Mouse (Mus musculus): Measurements from ENCODE around the gene Arhgef3.
"Not testable (repeated sequence)": the region's sequence is repeated elsewhere in the genome, so short reads cannot be mapped to it uniquely, and the experiment has no call there.

The Arhgef3 gene

DNA sequence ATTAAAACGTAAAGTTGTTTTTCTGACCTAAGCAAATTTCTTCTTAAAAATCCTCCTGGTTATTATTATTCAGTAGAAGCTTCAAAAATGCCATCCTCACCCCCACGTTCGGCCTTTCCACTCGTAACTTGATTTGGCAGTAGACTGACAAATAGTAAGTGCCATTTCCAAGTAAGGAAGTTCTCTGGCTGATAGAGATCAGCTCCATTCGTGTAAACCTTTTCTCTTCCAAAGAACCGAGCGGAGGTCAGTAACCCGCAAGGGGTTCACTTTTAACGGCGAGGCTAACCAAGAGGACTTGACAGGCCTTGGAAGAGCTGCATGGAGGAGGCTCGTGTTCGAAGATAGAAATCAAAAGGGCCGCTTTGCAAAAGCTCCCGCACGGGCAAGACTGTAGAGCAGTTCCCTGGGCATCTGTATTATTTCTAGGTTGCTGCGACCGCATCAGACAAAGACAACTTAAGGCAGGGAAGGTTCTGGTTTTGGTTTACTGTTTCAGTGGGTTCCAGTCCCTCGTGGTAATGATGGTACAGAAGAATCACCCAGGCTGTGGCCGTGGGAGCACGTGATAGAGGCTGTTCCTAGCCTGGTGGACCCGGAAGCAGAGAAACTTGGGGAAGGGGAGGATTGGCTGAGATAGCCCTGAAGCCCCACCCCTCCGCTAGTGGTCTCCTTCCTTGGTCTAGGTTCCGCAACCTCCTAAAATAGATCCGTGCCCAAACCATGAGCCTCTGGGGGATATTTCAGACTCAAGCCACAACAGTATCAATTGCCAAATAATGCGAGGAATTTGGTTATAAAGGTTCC lies 117.5 kb downstream of the Arhgef3 start:
- DNase-seq (ENCODE audit: low spot score) = no peak

DNA sequence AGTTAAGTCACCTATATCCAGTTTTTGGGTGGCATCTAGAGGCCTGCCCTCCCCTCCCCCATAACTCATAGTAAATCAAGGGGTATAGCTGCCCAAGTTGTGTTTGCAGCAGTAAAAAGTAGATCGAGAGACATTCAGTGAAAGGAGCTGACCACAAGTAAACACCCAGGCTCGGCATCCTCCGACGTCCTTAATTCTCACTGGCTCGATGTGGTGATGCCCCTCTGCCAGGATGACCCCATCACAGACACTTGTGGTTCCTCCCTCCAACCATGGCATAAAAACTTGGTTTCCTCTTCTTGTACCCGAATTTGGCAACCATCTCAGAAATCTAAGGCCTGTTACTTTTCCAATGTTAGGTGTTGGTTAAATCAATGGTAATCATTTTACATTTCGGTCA lies 118.4 kb downstream of the Arhgef3 start:
- DNase-seq (ENCODE audit: low spot score) = no peak

DNA sequence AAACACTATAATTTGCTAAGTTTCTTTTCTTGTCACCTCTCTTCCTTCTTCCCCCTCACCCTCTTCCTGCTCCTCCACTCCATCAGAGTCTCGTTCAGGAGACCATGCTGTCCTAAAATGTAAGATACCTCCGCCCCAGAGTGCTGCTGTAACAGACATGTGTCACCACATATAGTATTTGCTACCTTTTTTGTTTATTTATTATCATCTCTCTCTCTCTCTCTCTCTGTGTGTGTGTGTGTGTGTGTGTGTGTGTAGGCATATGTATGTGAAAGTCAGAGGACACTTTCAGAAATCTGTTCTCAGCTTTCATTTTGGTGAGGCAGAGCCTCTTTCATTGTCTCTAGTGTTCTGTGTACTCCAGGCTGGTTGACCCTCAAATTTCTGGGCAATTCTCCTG lies 119.0 kb downstream of the Arhgef3 start:
- DNase-seq (ENCODE audit: low spot score) = no peak

DNA sequence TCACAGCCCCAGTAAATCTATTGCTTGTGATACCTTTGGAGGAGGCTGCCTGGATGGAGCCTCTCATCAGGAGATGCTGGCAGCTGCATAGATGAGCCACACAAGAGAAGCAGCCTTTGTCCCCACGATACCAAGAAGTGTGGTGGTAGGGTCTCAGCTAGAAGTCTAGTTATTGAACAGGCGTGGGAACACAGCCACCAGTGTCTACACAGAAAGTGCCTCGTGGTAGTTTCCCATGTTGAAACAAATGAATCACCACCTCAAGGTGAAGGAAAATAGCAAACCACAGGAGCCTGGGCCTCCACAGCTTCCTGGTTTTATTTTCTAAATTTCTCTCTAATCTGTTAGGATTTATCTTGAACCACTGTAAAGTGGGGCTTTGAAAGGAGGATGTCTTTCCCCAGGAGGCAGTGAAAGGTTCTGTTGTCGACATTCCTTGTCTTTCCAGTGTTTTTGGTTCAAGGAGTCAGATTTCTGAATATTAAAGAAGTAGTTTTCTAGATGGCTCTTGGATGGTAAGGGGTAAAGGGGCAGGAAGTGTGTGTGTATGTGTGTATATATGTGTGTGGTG lies 119.7 kb downstream of the Arhgef3 start:
- DNase-seq (ENCODE audit: low spot score) = no peak

DNA sequence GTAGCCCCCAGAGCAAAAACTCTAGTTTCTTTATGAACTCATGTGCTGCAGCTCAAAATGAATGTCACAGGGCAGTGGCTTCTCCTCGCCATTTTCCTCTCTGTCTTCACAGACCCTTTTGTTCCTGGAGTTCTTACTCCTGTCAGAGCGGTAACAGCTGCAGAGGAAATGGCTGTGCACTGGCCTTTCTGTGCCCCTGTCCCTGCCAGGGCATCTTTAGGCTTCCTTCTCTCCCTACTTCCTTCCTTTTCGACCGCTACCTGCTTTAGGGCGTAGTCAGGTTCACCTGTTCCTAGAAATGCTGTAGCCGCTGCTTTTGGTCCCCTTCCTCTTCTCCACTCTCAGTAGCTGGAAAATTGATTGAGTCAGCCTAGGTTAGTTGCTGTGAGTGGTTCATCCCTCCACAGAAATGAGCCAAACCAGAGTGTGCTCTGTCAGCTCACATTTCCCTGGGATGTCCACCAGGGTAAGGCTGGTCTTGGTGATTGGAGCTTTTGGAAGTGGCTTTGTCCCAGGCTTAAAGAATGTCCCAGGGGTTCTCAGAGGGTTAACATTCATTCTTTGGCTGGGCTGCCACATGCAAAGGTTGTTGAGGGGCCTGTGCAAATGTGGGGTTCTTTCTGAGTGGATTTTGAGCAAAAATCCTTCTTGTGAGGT lies 121.3 kb downstream of the Arhgef3 start:
- peak; percentile 16 for DNase-seq (ENCODE audit: low spot score)

DNA sequence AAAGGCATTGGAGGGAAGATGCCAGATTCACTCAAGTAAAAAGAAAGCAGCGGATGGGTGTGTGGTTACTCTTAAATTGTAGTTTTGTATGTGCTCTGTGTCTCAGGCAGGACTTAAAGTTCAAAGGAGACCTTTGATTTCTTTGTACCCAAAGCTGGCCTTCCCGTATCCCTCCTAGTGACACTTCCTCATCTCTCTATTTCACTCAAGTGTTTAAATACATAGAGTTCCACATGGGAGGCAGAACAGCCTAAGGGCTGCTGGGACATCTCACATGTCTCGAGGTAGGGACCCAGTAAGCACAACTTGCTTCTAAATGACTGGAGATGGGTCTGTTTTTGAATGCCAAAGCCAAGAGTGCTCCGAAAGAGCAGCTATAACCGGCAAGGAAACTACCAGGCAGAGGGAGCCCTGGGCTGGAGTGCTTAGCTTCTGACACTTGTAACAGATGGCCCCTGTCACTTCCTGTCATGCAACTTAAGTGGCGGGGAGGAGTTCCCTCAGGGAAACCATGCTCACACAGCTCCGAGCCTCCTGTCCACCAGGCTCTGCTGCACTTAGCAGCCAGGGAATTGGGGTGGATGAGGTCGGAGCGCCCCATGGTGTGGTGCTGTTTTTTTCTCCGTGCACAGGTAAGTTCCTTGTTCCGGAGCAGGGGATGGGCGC lies 123.0 kb downstream of the Arhgef3 start:
- DNase-seq (ENCODE audit: low spot score) = peak; percentile 72

DNA sequence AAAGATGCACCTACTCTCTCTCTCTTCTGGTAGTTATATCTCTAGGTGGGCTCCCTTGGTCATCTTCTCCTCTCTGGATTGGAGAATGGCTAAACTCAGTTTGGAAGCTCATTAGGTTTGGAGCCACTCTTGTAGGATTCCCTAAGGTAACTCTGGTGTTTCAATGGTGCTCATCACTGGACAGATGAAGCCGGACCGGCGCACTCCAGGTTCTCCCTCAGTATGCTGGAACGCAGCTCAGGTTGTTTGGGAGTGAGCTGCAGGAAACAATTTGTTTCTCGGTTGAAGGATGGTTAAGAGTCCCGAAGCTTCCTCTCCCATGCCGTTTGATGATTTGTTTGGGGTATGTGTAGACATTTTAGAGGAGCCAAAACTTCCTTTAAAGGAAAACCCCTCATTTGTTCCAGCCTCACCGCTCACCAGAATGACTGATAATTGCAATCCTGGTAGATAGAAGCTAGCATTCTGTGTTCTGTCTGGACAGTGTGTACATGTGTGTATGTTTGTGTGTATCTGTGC lies 124.0 kb downstream of the Arhgef3 start:
- no peak for DNase-seq (ENCODE audit: low spot score)

DNA sequence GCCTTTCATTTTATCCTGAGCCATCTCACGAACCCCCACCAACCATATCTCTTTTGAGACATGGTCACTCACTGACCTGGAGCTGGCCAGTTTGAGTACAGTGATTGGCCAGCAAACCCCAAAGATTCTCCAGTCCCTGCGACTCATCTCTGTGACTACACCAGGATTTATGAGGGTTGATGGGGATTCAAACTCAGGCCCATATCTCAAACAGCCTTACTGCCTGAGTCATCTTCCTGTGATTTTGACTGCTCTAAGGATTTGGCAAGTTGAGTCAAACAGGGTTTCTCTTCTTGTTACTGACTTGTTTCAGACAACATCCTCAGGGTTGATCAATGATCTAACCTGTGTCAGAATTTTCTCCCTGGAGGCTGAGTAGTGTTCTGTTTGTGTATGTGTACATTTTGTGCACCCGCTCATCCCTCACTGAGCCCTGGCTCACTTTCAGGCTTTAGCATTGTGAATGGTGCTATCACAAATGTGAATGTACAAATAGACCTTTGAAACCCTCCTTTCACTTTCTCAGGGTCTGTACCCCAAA lies 124.9 kb downstream of the Arhgef3 start:
- no peak for DNase-seq (ENCODE audit: low spot score)

DNA sequence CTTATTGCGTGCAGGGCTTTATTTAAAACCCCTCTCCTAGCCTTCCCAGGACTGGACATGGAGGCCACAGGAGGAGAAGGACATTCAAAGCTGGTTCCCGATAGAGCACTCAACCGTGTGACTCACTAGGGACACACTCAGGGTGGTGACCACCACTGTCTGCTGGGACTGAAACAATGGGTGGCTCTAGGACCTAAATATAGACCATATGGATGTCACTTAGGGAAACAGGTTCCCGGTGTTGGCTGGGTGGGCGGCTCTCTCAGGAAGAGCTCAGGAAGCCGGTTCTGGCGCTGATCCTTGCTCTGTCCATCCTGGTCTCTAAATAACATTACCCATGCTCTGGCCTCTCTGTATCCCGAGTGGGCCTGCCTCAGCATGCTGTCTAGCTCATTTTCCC lies 127.6 kb downstream of the Arhgef3 start:
- DNase-seq (ENCODE audit: low spot score) = no peak

DNA sequence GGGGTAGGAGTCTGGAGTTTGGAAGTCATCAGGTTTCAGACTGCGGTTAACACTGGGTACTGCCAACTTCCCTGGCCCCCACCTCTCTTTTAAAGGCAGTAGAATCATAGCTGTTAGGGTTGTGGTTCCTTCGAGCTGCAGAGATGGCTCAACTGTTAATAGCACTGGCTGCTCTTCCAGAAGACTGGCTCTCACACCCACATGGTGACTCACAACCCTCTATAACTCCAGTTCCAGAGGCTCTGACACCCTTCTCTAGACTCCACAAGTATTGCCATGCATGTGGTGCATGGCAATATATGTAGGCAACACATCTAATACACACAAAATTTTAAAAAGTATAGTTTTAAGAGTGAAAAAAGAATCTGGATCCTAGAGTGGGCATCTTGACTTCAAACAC lies 128.1 kb downstream of the Arhgef3 start:
- DNase-seq (ENCODE audit: low spot score) = no peak

DNA sequence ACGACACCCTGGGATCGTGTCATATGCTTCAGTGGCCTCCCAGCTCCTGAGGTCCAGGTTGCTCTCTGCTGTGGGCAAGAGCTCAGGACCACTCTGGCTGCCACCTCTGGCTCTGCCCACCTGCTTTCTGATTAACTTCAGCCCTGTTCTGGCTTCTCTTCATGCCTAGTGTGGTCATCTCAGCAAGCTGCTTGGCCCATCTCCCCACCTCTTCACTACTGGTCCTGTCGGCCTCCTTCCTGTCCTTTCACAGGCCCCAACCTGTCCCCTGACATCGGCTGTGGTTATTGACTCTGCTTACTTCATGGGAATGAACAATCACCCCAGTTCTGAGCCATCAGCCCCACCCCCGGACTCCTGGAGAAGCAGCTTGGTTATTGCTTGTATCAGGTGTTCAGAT lies 128.9 kb downstream of the Arhgef3 start:
- no peak for DNase-seq (ENCODE audit: low spot score)

DNA sequence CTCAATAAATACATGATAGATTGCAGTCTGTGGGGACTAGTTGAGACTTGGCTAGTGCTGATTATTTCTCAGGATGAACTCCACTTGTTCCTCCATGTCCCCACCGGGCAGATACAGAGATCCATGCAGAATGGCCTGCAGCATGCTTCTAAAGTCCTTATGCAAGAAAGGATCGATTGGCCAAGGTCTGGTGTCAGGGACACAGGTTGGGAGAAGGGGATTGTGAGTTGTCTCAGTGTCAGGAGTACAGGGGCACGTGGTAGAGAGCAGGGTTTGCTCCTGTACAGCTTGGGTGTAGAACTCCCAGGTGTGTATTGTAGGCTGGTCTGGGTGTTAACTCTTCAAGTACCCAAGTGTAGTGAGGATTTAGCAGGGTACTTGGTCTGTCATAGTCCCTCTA lies 130.2 kb downstream of the Arhgef3 start:
- DNase-seq (ENCODE audit: low spot score) = no peak

DNA sequence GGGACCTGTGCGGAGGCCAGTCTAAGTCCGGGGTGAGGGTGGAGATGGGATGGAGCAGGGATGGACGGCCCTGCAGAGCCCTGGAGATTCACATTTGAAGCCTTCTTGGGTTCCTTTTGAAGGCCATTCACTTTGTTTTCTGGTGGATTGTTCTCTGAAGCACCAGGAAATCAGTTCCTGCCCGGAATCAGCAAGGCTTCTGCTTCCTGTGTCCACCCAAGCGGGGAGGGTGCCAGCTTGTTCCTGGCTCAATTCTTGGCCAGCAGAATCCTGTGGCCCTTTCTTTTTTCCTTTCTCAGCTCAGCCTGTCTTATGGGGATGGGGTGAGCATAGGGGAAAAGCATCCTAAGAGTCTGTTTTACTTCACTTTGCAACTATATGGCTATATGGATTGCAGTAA lies 131.7 kb downstream of the Arhgef3 start:
- DNase-seq (ENCODE audit: low spot score) = no peak

DNA sequence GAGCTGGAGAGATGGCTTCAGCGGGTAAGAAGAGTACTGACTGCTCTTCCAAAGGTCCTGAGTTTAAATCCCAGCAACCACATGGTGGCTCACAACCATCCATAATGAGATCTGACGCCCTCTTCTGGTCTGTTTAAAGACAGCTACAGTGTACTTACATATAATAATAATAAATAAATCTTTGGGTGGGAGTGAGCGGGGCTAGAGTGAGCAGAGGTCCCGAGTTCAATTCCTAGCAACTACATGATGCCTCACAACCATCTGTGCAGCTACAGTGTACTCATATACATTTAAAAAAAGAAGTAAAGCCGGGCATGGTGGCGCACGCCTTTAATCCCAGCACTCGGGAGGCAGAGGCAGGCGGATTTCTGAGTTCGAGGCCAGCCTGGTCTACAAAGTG lies 132.2 kb downstream of the Arhgef3 start:
- not testable (repeated sequence) for DNase-seq (ENCODE audit: low spot score)

DNA sequence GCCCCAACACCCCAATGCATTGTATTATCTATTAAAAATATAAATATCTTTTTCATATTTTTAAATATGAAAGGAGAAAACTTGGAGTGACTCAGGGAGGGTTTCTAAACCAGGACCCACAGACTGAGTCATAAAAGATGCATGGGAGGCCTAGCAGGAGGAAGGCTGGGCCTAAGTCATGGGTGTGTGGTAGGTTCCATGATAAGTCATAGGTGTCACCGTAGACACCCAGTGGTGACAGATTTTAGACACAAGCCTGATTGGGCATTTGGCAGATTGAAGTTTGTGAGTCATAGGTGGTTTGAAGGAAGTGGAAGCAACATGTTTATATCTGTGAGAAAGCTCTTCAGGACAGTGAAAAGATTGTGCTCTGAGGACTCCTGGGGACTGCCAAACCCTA lies 134.4 kb downstream of the Arhgef3 start:
- DNase-seq (ENCODE audit: low spot score) = no peak

DNA sequence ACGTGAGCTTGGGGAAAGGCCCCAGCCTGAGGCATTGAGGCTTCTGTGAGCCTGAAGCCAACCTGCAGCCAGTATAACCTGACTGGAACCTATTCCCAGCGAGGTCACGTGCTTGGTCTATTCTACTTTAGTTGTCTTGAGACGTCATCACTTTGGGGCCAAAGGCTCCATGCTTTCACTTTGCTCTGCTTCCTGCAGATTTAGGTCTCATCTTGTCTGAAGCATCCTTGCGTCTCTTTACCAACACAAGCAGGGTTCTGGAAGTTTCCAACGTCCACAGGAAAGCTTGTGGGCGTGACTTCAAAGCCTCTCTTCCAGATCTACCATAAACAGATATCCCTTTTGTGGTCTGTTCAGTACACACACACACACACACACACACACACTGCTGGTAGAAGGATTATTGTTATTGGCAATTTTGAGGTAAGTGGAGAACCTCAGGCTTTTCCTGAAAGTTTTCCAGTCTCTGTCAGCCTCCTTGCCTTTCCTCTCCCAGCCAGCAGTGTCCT lies 135.6 kb downstream of the Arhgef3 start:
- DNase-seq (ENCODE audit: low spot score) = no peak

DNA sequence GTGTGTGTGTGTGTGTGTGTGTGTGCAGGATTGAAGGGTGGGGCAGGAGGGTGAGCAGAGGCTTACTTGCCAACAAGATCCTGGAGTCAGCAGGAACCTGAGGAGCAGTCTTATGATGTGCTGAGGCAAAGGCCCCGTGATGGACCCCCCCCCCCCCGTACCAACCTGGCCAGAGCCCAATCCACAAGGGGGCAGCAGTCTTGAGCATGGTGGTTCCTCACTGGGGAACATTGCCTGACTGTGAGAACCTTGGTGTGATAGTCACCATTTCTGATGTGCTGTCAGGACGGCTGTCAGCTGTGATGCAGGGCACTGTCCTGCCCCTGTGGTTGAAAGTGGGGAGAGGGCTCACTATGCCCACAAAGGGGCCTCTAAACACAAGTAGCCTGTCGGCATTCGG lies 138.7 kb downstream of the Arhgef3 start:
- no peak for DNase-seq (ENCODE audit: low spot score)

DNA sequence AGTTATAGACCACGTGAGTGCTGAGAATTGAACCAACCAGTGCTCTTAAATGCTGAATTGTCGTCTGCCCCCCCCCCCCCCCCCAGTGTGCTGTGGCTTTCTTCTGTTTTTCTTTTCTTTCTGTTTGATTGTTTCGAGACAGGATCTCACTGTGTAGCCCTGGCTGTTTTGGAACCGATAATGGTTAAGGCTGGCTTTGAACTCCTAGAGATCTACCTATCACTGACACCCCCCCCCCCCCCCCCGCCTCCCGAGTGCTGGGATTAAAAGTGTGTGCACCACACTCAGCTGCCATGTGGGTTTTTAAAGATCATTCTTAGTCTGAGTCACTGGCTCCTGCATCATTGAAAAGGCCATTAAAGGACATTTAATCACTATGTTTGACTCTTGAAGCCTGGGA lies 147.7 kb downstream of the Arhgef3 start:
- no peak for DNase-seq (ENCODE audit: low spot score)

DNA sequence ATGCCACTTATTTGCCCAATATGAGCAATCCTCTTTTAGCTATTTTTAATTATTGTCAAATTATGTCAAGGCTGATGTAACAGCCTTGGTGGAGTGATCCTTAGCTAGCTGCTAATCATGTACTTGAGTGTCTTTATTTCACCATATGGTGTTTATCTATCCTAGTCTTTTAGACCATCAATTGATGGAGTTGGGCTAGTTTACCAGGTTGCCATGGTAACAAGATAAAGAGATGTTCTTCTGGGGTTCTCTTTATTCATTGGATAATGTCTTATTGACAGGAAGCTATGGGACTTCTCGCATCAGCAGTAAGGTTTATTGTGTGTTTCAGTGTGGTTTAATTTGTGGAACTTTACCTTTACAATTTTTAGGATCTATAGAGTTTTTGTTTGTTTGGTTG lies 151.9 kb downstream of the Arhgef3 start:
- no peak for DNase-seq (ENCODE audit: low spot score)

DNA sequence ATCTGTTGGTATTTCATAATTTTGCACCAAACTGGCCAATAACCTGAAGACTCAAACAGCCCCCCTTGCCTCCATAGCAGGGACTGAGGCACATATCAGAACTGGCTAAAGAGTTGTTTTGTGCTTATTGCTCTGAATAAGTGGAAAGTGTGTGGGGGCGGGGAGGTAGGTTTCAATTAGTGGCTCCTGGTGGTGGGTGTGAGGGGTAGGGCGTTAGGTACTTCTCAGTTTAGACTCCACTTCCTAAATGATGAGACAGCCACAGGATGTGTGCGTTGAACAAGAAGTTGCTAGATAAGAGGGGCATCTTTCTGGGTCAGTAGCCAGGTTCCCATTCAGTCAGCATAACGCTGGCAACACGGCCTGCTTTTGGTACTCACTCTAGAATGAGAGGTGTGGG lies 153.4 kb downstream of the Arhgef3 start:
- DNase-seq (ENCODE audit: low spot score) = no peak

DNA sequence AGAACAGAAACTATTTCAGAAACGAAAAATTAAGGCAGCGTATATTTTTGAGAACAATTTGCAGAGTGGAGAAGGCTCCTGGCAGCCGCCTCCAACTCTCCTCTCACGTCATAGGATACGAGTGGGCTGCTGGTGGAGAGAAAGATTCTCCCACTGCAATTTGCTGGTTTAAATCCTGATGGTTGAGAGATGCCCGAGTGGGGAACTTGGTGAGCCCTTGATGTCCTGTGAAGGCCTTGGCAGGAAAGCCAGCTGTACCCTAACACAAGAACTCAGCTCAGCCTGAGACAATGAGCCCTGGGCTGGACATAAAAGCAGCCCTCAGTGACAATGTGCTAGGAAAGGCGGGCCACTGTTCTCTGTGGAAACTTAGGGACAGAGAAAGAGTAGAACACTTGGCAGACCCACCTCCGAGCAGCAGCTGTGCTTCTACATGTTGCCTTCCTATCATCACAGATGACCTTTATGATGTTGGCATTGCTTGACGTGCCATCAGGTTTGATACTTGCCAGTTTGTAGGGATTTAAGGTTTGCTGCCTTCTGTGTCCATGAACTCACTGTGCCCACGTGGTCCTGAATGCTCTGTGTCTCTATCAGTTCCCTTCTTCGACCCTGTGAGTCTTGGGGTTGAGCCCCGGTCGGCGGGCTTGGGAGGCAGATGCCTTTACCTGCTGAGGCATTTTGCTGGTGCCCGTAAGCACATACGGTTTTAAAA lies 154.4 kb downstream of the Arhgef3 start:
- DNase-seq (ENCODE audit: low spot score) = no peak

DNA sequence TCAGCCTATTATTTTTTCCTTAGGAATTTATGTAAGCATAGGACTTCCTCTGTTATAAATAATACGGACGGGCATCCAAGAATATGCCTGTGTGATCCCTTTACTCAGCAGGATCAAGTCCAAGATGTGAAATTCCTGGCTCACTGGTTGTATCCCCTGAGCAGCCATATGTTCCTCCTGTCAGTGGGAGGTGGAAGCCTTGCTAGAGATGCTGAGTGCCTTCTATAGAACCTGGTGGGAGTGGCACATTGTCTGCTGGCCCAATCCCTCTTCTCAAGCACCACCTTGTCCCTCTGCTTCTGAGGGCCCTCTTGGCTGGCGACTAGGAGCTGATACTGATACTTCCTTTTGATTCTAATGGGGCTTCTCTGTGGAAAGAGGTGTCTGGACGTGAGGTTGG lies 155.1 kb downstream of the Arhgef3 start:
- DNase-seq (ENCODE audit: low spot score) = no peak
